Mouse (Mus musculus): ENCODE measurements around the gene Brca2.

GRCm38 (mm10) chr5:150566971-150567370 lies 44.5 kb downstream of the Brca2 start:
- TF ChIP-seq CTCF (IDR thresholded peaks at IDR 0.05; ENCODE audit: control insufficient read depth, insufficient read depth, insufficient read length) (no peak), USF1 (IDR thresholded peaks at IDR 0.05; ENCODE audit: low read depth) (no peak), FOSL1 (IDR thresholded peaks at IDR 0.05; ENCODE audit: insufficient read depth, low read length, poor library complexity, severe bottlenecking) (no peak), MYOD1 (IDR thresholded peaks at IDR 0.05; ENCODE audit: control insufficient read depth, insufficient read length, low read depth) (no peak), MYOG (IDR thresholded peaks at IDR 0.05; ENCODE audit: control insufficient read depth, extremely low read depth, insufficient read length) (no peak), MAX (IDR thresholded peaks at IDR 0.05) (no peak)
